Mouse (Mus musculus): Measurements from ENCODE around the gene Scube3.

Scube3 gene

DNA sequence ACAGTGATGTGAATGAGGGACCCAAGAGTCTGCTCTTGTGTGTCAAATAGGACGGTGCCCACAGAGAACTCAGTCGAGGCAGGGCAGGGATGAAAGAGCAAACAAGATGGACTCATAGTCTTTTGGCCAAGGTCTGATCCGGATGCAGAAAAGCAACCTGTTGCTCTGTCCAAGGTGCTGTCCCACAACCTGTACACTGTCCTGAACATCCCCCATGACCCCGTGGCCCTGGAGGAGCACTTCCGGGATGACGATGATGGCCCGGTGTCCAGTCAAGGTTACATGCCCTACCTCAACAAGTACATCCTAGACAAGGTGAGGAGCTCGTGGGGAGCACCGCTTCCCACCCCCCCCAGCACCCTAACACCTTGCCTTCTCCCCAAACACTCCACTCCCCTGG is 74.8 kb downstream of the Scube3 start:
- DNase-seq (ENCODE audit: low read depth, low spot score) = peak; percentile 57

DNA sequence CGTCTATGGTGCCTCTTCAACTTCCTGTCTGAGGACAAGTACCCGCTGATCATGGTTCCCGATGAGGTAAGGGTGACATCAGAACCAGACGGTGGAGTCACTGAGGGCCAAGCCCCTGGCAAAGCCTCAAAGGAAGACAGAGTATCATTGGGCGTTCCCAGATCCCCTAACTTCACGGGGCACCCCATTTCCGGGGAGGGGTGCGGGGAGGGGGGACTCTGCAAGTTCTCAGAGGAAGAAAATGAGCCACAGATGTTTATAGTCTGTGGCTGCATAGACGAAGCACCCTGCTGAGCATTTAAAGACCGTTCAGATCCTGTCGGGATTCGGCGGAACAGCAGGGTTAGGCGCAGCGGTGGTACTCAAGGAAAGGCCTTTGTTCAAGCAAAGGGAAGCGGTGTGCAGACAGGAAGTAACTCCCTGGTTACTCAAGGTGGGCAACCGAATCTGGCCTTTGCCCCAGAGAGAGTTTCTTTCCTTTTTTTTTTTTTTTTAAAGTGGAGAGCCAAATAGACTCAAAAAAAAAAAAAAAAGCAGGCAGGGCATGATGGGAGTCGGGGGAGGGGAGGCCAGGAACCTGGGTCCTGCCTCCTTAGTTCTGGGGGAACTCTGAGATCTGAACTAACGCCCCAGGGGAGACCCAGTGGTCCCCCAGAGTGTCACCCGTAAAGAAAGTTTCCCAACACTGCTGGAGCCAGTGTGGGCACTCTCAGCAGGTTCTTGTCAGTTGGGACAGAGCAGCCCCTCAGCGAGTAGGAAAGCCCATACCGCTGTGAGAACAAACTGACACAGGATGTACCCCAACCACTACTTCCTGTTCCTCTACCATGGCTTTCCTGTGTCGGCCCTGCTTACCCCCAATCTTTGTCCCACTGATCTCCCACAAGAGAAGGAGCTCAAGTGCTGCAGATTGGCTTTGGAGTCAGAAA is 76.0 kb downstream of the Scube3 start:
- peak; percentile 96 for DNase-seq (ENCODE audit: low read depth, low spot score)

DNA sequence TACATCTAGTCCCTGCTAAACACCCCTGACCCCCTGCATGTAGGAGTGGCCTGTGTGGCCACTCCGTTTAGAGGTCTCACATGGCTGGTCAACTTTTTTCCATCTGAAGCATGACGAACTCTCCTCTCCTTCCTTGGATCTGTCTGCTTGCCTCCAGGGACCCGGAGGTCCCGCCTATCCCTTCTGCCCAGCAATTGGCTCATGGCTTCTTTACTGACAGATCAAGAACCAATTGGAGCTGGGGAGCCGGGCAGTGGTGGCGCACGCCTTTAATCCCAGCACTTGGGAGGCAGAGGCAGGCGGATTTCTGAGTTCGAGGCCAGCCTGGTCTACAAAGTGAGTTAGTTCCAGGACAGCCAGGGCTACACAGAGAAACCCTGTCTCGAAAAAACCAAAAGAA is 80.5 kb downstream of the Scube3 start:
- peak; percentile 88 for DNase-seq (ENCODE audit: low read depth, low spot score)

DNA sequence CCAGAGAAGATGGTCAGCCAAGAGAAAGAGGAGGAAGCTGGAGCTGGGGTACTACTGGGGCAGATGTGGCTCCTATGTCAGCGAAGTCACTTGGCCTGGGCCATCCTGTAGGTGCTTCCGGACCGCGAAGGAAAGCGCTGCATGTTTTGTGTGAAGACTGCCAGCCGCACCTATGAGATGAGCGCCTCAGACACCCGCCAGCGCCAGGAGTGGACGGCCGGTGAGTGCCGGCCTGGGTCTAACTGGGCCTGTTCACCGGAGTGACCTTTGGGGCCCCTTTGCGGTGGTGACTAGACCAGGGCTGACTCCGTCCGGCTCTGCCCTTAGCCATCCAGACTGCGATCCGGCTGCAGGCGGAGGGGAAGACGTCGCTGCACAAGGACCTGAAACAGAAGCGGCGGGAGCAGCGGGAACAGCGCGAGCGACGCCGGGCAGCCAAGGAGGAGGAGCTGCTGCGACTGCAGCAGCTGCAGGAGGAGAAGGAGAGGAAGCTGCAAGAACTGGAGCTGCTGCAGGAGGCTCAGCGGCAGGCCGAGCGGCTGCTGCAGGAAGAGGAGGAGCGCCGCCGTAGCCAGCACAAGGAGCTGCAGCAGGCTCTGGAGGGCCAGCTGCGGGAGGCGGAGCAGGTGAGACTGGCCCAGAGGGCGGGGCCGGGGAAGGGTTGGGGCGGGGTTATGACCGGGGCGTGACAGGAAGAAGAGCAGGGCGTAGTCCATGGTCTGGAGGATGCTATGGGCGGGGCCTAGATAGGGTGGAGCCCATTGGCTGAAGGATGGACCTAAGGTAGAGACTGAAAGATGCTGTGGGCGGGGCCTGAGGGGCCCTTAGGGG is 81.8 kb downstream of the Scube3 start:
- DNase-seq (ENCODE audit: low read depth, low spot score) = peak; percentile 100

Data from R1 (cell line).